Mouse (Mus musculus) frontal cortex, postnatal 36 days (tissue): ENCODE data around the gene Tmem40.

Source experiments
- DNase-seq, 2 experiments: peaks; one replicate each; pipeline ENCODE4 v3.0.0; 2022; ENCODE audit warnings: low spot score in 2 of 2

Tmem40 gene

GRCm38 (mm10) chr6:115761995-115762756, at the start of gene Tmem40:
Tmem40 (minus strand) TSS chr6:115762410.
- DNase-seq: peak in 1 of 2 experiments; percentile 23

DNA sequence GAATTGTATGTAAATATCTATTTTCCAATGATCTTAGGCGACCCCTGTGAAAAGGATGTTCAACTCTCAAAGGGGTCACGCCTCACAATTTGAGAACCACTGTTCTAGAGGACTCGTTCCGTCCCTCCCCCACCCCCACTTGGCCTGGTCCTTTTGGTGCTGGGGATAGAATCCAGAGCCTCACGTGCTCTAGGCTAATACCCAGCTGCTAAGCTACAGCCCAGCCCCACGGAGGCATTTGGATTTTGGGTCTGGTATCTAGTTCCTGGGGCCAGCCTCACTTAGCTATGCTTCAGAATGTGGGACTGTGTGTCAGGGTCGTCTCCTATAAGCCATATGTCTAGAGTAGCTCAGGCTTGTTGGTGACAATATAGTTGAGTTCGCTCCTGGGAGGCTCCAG, 49.4 kb upstream of the Tmem40 start:
- DNase-seq: no peak

DNA sequence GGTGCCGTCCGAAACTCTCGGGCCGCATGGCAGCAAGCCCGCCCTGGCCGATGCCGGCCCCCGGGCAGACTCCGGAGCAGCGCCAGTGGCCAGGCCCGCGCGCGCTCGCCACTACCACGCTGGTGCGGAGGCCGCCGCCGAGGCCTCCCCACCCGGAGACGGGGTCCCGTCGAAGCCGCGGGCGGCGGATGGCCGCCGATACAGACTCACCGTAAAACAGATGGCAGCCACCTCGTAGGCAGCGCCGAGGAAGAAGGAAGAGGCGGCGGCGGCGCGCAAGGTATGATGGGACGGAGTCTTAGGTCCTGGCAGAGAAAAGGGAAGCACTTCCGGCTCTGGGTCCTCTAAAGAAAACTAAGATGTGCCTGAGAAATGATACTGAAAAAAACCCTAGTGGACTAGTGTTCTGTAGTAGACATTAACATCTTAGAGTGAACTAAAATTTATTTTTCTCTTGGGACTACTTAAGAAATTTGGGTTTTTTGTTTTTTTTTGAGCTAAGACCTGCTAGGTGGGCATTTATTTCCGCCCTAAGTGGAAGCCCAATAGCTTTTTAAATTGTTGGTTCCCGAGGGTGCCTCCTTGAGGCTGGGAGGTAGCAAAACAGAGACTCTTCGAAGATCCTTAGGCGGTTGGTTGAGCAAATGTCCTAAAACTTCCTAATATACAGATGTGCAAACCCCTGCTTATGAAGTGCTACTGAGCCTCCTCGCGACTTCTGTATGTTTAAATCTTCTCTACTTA, 46.5 kb upstream of the Tmem40 start, which contains the start of gene Rpl32:
Gene Rpl32 (minus strand): TSS at position 260 of the 744 bp plus-strand sequence.
- DNase-seq: peak; percentile 87 to 92

DNA sequence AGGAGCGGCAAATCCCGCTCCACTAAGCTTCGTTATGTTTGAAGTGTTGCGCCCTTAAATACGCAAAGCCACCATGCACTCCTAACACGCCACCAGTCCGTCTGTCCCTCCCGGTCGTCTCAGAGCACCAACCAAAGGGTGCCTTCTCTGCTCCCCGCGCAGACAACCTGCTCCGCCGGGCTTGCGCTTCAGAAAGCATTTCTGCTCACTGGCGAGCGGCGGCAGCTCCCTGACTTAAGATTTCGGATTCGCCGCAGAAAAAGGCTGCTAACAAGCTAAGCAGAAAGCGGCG, 45.9 kb upstream of the Tmem40 start:
- no peak for DNase-seq

DNA sequence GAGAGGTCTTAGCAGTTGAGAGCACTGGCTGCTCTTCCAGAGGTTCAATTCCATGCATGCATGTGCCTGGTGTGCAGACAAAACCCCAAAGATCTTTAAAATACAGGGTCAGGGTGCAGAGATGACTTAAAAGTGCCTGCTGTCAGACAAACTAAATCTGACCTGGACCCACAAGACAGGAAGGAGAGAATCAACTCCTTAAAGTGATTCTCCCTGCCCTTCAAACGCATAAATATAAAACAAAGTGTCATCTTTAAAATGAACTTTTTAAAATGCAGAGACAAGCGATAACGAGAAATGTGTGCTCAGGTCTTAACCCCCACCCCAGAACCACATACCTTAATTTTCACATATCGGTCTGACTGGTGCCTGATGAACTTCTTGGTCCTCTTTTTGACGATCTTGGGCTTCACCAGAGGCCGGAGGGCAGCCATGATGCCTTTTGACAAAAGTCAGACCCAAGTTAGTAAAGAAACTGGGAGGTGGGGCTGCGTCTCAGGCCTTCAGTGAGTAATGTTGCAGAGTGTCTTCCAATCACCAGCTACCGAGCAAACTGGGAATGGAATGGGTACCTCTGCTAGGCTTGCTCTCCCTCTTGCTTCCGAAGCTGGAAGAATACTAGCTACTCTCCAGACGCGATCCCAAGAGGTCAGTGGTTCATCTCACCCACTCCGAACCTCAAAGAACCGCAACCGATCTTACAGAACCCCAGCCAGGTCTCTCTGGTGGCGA, 45.4 kb upstream of the Tmem40 start:
- DNase-seq: no peak

- no peak for DNase-seq
Observed at GRCm38 (mm10) chr6:115804432-115805192, 42.4 kb upstream of the Tmem40 start.

DNA sequence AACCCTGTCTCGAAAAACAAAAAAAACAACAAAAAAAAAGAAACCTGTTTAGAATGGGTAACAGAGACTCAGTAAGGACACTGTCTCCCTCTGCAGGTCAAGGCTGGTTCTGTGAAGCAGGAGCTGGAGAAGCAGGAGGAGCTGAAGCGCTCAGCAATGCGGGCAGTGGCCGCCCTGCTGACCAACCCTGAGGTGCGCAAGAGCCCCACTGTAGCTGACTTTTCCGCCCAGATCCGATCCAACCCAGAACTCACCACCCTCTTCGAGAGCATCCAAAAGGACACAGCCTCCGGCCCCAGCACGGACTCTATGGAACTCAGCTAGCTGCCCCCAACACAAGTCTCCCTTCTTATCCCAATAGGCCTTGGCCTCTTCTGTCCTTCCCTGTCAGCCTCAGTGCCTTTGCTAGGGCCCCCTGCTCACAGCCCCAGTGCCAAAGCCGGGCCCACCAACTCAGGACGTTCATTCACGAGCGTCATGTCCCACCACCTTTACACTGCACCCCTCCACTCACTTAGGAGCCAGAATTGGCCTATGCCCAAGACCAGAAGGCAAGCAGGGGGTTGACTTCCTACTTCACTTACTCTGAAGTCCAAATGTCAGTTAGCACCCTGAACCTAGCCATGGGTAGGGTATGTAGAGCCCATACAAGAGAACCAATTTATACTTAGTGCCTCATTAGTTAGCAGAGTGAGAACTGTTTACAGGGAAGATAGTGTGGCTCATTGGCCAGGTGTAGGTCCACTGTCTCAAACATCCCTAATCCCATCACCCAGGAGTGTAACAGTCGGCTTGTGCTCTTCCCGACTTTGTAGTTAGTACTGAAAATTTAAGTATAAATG, 41.6 kb upstream of the Tmem40 start:
- peak; percentile 65 to 84 for DNase-seq

GRCm38 (mm10) chr6:115801811-115802210, 39.6 kb upstream of the Tmem40 start:
- DNase-seq: no peak

- no peak for DNase-seq
Observed at GRCm38 (mm10) chr6:115792691-115793215, 30.5 kb upstream of the Tmem40 start.

DNA sequence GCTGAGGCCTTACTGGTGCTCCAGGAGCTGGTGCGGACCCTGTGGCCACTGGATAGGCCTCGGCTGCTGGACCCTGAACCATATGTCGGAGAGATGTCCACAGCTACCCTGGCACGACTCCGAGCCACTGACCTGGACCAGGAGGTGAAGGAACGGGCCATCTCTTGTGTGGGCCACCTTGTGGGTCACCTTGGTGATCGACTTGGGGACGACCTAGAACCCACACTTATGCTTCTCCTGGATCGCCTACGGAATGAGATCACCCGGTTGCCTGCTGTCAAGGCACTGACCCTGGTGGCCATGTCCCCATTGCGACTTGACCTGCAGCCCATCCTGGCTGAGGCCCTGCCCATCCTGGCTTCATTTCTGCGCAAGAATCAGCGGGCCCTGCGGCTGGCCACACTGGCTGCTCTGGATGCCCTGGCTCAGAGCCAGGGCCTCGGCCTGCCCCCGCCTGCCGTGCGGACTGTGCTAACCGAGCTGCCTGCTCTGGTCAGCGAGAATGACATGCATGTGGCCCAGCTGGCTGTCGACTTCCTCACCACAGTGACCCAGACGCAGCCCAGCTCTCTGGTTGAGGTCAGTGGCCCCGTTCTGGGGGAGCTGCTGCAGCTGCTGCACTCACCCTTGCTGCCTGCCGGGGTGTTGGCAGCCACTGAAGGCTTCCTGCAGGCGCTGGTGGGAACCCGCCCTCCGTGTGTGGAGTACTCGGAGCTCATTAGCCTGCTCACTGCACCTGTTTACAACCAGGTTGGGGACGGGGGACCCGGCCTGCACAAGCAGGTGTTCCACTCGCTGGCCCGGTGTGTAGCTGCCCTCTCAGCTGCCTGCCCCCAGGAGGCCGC, 29.9 kb upstream of the Tmem40 start:
- DNase-seq: no peak

GRCm38 (mm10) chr6:115791016-115791415, 28.8 kb upstream of the Tmem40 start:
- no peak for DNase-seq

DNA sequence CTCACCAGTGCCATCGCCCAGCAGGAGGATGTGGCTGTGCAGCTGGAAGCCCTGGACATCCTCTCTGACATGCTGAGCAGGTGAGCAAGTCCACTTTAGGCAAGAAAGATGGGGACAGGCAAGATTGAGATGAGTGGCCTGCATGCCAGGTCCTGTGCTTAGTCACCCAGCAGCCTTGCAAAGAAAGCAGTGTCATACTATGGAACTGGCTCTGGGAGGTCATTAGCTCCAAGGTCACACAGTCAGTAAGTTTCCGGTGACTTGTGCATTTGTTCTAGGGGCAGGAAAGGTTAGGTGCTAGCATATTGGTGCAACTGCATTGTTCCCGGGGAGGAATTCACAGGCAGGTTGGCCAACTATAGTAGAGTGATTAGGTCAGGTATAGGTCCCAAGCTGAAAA, 20.6 kb upstream of the Tmem40 start:
- no peak for DNase-seq

DNA sequence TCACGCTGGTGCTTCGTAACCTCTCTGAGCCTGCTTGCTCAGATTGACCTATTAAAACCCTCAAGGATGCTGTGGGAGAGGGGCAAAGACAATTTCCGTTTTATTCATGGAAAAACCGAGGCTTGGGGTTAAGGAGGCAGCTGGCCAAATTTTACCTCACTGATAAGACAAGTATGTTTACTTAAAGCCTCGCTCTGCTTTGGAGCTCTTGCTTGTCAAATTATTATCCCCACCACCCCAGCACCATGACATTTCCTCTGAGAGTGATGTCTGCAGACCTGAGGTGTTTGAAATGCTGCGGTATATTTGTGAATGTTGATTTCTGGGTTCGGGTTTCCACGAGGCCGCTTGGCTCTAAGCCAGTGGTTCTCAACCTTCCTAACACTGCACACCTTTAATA, 14.2 kb upstream of the Tmem40 start:
- no peak for DNase-seq

DNA sequence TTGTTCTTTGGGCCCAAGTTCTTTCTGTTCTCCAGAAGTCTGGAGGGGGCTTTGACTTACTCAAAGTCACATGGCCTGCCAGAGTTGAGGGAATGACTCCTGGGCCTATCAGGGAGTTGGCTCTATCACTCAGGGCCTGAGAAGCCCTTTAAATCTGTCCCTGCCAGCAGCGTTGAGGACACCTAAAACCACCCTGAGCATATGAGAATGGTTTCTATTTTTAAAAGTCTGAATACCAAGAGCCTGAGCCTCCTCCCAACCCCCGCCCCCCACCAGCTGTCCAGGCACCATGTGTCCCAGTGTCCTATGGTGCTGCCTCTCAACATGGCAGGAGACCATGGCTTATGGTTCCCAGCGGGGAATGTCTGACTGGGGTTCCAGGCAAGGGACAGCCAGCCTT, 13.6 kb upstream of the Tmem40 start:
- no peak for DNase-seq

DNA sequence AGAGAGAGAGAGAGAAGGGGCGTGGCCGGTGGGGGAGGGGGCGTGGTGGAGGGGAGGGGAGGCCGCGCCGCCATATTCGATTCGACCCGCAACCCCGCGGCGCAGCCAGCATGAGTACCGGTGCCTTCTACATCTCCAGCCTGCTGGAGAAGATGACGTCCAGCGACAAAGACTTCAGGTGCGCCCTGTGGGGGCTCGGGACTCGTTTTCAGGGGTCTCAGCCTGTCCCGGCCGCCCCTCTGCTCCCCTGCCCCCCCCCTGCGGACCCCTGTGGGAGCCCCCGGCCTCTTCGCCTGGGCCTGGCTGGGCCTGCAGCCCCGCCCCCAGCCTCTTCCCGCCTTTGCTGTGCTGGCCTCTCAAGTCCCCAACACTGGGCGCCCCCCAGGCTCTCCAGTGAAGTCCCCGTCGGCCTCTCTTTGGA, 12.3 kb upstream of the Tmem40 start, which contains the start of gene Cand2:
Gene Cand2 (plus strand): TSS at position 38 of the 421 bp plus-strand sequence.
- no peak for DNase-seq

GRCm38 (mm10) chr6:115773966-115774413, 11.8 kb upstream of the Tmem40 start:
- DNase-seq: no peak

- no peak for DNase-seq
Observed at GRCm38 (mm10) chr6:115772604-115773003, 10.4 kb upstream of the Tmem40 start.

DNA sequence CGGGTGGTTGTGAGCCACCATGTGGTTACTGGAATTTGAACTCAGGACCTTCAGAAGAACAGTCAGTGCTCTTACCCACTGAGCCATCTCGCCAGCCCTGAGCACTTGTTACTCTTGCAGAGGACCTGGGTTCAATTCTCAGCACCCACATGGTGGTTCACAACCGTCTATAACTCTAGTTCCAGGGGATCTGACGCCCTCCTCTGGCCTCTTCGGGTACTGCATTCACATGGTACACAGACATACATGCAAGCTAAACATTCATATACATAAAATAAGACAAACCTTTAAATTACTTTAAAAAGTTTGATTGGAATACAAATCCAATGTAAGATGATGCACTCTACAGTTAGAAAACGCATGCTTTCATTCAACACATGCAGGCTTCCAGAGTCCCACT, 10.0 kb upstream of the Tmem40 start:
- DNase-seq: no peak

DNA sequence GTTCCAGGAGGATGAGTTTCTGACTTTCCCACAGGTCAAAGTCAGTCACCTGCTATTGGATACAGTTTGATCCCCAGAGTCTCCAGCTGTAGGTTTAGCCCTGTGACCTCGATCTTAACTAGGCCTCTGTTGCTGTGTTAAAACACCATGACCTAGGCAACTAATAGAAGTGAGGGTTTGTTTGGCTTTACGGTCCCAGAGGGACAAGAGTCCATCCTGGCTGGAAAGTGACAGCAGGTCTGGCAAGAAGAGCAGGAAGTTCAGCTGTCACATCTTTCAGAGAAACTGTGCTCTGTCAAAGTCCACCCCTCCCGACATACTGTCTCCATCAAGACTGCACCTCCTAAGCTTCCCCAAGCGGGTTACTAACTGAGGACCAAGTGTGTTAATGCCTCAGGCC, 8.6 kb upstream of the Tmem40 start:
- no peak for DNase-seq
